Mouse (Mus musculus) brain, embryonic 18.5 days (tissue): ENCODE data around the gene Zap70.
A peak's percentile ranks its signal among the peaks of the same experiment; 100 is the strongest.

ENCODE experiments used
- DNase-seq: peaks from one replicate; pipeline ENCODE4 v3.0.0-alpha.2; 2012; ENCODE audit warnings: low read depth, low spot score

Gene Zap70

GRCm38 (mm10) chr1:36761568-36761967, at the start of gene Zap70:
Gene Zap70 (plus strand): TSS chr1:36761798.
- DNase-seq, result no peak

- DNase-seq, result no peak
Measured at GRCm38 (mm10) chr1:36714311-36714710, 47.3 kb upstream of the Zap70 start, which contains the start of gene Actr1b. Gene Actr1b (minus strand): TSS chr1:36714422.

DNA sequence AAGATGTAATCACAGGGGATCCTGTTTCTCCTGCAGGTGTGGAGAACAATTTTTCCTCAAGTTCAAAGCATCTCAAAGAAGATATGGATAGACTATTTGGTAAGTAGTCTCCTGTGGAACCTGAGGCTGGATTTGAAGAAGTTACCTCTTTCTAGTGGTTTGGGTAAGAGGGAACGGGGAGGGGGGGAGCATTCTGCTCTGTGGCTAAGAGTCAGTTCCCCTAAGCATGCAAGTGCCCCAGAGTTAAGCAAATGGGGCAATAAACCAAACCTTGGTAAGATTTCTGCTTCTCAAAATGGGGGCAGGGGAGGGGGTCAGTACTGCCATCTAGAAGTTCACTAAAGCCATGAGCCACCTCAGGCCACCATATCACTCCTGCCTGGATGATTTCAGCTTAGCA, 42.8 kb upstream of the Zap70 start:
- DNase-seq, result no peak

DNA sequence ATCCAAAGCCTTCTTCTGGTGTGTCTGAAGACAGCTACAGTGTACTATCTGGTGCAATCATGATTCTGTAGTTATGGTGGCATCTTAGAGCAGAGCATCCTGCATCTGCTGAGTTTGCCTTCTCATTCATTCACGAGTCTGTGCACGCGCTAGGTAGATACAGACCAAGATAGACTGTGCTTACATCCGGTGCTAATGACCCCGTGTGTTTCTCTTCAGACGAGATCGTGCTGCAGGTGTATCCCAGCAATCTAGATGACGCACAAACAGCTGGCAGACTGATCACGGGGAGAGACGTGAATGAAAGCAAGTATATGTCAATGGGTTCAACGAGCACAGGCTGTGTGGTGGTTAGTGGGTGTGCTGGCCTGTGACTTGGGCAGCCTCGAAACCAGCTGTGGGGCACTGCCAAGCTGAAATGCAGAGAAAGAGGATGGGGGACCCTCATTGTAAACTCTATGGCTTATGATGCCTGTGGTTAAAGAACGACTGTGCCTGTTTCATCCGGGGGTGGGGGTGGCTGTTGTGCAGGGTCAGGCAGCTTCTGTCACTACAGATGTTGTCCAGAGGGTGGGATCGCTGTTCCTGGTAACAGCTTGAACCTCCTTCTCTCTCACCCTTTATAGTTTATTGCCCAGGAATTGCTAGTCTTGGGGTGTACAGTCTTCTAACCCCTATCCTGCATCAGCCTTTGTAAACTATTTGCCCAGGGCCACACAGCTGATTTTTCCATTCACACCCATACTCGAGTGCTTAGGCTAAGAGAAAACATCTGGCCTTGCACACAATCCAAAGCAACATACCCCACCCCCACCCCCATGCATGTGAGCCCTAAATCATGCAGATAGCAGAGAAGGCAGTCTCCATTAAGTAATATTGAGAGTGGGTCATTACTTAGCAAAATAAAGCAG, 38.2 kb upstream of the Zap70 start:
- no peak for DNase-seq

DNA sequence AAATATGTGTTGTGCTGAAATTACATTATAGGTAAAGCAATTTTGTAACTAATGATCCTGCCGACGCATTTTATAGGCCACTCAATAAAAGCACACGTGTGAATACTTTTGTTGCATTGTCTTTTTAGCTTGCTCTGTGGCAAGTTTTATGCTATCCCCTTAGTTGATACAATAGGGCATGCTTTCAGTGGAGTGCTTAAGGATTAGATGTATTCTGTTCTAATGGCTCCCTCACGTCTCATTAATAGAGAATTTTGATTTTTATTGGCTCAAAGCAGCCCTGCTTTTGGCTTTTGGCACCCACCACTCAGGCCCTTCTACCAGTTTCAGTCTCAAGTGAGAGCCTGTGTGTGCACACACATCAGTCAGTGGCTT, 37.6 kb upstream of the Zap70 start:
- DNase-seq, result no peak

DNA sequence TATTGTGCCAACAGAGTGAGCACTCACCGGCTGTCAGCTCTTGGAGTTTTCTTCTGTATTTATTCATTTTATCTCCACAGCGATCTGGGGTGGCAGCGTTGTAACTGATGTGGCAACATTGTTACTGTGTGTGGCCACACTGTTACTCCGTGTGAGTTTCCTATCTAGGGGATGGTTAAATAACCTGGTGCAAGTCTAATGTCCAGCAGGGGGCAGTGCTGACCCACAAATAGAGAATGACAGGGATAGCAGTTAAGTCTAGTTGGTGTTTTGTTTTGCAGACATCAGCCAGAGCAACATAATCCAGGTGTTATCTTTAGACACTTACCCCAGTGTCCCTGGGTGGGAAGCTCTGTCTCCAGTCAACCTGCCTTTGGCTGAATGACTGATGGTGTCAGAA, 24.3 kb upstream of the Zap70 start:
- peak; percentile 46 for DNase-seq

GRCm38 (mm10) chr1:36739231-36739630, 22.4 kb upstream of the Zap70 start:
- DNase-seq, result no peak

DNA sequence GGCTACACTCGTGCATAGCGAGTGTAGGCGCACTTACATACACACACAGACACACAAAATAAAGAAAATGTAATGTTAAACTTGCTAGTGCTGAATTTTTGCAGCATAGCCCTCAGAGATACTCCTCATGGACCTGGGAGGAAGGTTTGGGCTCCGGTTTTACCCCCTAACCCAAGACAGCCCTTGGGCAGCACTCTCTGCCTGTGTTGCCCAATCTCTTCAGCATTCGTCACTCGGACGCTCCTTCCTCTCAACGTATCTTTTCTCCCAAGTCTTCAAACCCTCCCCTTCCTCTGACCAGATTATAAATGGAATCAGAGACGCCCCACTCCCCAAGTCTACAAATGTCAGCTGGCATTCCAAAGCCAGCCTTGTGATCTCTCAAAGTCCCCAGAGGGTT, 18.6 kb upstream of the Zap70 start:
- no peak for DNase-seq

DNA sequence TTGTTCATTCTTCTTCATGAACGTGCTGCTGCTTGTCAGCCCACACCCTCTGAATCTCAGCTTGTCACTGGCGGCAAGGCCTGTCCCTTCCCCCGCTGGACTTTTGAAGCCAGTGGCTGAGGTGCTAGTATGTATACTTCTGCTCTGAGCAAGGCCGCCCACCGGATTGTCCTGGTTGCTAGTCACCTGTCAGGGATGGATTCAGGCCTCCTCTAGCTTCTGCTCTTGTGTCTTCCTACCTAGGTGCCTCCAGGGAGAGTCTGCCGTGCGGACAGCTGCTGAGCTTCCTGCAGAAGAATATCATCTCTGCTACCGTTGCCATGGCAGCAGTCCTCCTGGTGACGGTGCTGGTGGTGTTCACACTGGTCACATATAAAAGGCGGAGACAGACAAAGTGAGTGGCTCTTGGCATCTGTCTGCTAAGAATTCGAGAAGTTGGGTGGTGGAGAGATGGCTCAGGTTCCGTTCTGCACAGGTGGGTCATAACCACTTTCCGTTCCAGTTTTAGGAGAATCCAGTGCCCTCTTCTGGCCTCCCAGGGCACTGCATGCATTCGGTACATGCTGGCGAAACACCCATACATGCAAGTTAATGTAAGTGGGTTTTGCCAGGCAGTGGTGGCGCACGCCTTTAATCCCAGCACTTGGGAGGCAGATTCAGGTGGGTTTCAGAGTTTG, 17.2 kb upstream of the Zap70 start:
- peak; percentile 42 for DNase-seq

GRCm38 (mm10) chr1:36745661-36746060, 15.9 kb upstream of the Zap70 start:
- no peak for DNase-seq

DNA sequence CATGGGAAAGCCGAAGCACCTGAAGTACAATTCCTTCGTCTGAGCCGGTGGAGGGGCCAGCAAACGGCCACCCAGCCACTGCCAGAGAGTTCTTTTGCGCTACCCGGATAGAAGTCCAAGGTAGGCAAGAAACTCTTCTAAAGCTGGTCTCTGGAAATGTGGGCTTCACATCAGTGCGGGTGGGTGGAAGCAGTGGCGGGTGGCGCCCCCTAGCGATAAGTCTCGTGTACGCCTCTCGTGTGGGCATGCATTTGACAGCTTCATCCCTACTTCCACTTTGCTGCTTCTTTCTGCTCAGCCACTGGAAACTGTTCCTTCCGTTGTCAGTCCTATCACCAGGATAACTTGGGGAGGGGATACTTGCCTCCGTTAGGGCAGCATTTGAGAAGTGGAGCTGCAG, 15.1 kb upstream of the Zap70 start:
- no peak for DNase-seq

DNA sequence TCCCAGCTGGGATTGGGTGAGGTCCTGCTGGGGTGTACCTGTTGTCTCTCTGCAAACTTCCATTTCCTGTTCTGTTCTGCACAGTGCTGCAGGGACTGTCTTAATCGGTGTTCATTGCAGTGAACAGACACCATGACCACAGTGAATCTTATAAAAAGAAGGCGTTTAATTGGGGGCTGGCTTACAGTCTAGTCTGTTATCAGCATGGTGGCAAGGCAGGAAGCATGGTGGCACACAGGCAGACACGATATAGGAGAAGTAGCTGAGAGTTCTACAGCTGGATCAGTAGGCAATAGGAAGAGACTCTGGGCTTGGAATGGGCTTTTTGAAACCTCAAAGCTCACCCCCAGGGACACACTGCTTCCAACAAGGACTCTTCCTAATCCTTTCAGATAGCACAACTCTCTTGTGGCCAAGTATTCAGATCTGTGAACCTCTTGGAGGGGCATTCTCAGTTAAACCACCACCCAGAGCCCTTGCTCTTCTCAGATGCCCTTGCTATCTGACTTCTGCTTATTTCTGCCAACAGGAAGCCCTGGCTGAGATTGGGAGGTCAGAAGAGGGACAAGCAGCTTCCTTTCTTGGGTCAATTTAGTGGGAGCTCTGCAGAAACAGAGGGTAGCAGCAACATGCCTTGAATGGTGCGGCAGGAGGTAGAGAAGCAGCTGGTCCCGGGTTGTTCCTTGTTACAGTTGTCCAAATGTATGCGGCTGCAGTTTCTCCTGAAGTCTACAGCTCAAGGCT, 7.5 kb upstream of the Zap70 start:
- DNase-seq, result no peak

GRCm38 (mm10) chr1:36758553-36758952, 3.0 kb upstream of the Zap70 start:
- no peak for DNase-seq

GRCm38 (mm10) chr1:36759076-36759475, 2.5 kb upstream of the Zap70 start:
- DNase-seq, result no peak

GRCm38 (mm10) chr1:36760401-36760800, 1.2 kb upstream of the Zap70 start:
- DNase-seq, result no peak

GRCm38 (mm10) chr1:36761061-36761460, 537 bp upstream of the Zap70 start:
- DNase-seq, result no peak

DNA sequence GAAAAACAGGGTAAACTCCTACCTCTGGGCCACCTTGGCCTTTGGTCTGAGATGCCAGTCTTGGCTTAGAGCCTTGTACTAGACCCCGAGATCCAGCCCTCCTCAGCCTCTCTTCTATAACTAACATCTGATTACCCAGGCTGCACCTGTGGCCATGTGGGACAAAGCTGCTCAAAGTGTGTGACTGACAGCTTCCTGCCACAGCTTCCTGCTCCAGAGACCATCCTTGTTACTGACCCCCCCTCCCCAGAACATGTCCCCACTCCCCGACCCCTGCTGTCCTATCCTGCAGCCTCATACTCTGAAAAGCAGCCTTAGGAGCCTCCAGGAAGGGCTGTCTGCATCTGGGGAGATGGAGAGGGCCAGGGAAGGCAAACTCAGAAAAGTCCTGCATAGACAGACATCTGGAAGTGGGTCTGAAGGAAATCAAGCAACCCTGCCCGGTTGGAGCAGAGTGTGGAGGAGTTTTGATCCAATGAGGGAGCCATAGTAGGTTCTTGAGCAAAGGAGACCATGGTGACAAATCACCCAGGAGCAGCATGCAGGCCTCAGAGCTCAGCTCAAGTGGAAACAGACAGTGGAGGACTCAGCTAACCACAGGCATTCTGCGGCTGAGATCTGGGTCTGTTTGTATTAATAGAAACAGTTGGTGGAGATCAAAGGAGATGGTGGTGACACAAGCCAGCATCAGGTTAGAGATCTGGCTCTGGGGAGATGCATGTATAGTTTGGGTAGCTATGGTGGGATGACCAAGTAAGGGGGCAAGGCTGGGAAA, 5.0 kb downstream of the Zap70 start:
- DNase-seq, result no peak

- DNase-seq, result no peak
Measured at GRCm38 (mm10) chr1:36767321-36767720, 5.7 kb downstream of the Zap70 start.

- no peak for DNase-seq
Measured at GRCm38 (mm10) chr1:36768786-36769185, 7.2 kb downstream of the Zap70 start.

GRCm38 (mm10) chr1:36769951-36770350, 8.4 kb downstream of the Zap70 start:
- DNase-seq, result no peak

DNA sequence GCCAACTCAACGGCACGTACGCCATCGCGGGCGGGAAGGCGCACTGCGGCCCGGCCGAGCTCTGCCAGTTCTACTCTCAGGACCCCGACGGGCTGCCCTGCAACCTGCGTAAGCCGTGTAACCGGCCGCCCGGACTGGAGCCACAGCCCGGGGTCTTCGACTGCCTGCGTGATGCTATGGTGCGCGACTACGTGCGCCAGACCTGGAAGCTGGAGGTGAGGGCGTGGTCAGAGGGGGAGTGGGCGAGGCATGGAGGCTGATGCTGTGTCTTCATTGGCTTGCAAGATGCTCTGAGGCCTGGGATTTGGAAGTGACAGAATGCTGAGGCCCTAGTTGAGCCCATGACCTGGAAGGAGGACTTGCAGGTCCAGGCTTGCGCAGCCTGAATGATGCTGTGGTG, 9.4 kb downstream of the Zap70 start:
- DNase-seq, result no peak
